In the genomic region with DNA sequence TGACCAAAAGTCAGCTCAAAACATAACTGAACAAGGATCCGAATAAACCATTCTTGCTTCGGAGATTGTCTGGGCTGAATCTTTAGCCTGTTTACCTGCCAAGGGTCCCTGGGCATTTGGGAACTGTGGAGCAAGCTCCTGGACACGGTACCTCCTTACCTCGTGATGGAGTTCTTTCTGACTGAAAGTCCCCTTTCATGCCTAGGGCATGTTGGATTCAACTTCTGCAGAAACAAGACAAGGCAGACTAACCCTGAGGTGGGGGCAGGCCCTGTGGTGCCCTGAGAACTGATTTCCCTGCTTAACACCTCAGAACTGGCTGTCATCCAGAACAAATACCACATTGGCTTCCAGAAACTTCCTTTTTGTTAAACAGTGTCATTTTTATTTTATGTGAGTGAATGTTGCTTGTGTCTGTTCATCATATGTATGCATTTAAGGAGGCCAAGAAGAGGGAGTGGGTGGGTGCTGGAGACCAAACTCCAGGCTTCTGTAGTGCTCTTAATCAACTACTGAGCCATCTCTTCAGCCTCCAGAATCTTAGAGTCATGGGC, we compare ENCODE assay signal across 20 mouse cellular contexts. TPM values are rescaled to one million over a fixed set of nuclear protein-coding genes. Genes with fewer than 3 reads are reported as not detected.
A peak's percentile ranks its signal among the peaks of the same experiment; 100 is the strongest.
DNase-seq lines count a peak whose midpoint lies in the region; TF ChIP-seq lines count a peak whose summit lies in the region.
"Had no signal": no experiment of that assay in that cellular context is flagged by ENCODE, and none has a peak within 500 bp of the region (broad histone marks: within the 10 kb centered on the region; RNA-seq: fewer than 3 reads in every experiment).

No protein-coding gene starts in this region.

- no peak for TF ChIP-seq CTCF in ES-Bruce4 (IDR thresholded peaks at IDR 0.05; ENCODE audit: low read depth, low read length)
- TF ChIP-seq CTCF in gastrocnemius, adult 2 months (IDR thresholded peaks at IDR 0.05) = no peak

- TF ChIP-seq POLR2A in ES-Bruce4 (IDR thresholded peaks at IDR 0.05; ENCODE audit: insufficient read depth, low read length) = no peak

- no peaks in the 10 kb centered on the region for H3K9me3 ChIP-seq in heart, embryonic 10.5 days
- no peaks in the 10 kb centered on the region for H3K9me3 ChIP-seq in ES-Bruce4 (replicated peaks; ENCODE audit: control insufficient read depth, insufficient read depth, low read length, poor library complexity, severe bottlenecking)
- H3K9me3 ChIP-seq: embryonic facial prominence, embryonic 15.5 days; forebrain, embryonic 15.5 days; heart, embryonic 15.5 days; hindbrain, embryonic 10.5 days; intestine, embryonic 15.5 days had no signal

- H3K27me3 ChIP-seq in heart, embryonic 10.5 days (ENCODE audit: insufficient read depth, poor library complexity, severe bottlenecking) = no peaks in the 10 kb centered on the region
- H3K27me3 ChIP-seq in ES-Bruce4 (ENCODE audit: control insufficient read depth, insufficient read depth, low read length, poor library complexity, severe bottlenecking) = no peaks in the 10 kb centered on the region
- H3K27me3 ChIP-seq: embryonic facial prominence, embryonic 15.5 days; forebrain, embryonic 15.5 days; heart, embryonic 15.5 days; intestine, embryonic 15.5 days; Patski had no signal

- 98% methylated on average over 4 of the region's 4 CpGs for WGBS in heart, embryonic 10.5 days

- peaks cover 56% of the 10 kb centered on the region for H3K36me3 ChIP-seq in heart, embryonic 10.5 days
- peaks cover 27% of the 10 kb centered on the region for H3K36me3 ChIP-seq in ES-Bruce4 (ENCODE audit: control insufficient read depth, insufficient read depth, low read length, poor library complexity, severe bottlenecking)

- no peak overlapping the region for H3K4me3 ChIP-seq in heart, embryonic 10.5 days
- H3K4me3 ChIP-seq in ES-Bruce4 (ENCODE audit: low read depth, low read length) = no peak overlapping the region
- no peak overlapping the region for H3K4me3 ChIP-seq in gastrocnemius, adult 2 months
- H3K4me3 ChIP-seq: embryonic facial prominence, embryonic 15.5 days; forebrain, embryonic 15.5 days; heart, embryonic 15.5 days; hindbrain, embryonic 10.5 days; intestine, embryonic 15.5 days had no signal

- peaks cover 25% of the 10 kb centered on the region for H3K4me1 ChIP-seq in heart, embryonic 10.5 days
- no peaks in the 10 kb centered on the region for H3K4me1 ChIP-seq in ES-Bruce4 (ENCODE audit: control insufficient read depth, insufficient read depth, low read length)

- peak; percentile 51 for DNase-seq in cerebellum, adult 11-12 months
- DNase-seq in cerebellum, postnatal 4 days (ENCODE audit: low spot score in 2 of 2) = no peak
- DNase-seq in heart, embryonic 10.5 days (ENCODE audit: low spot score) = peak; percentile 65
- no peak for DNase-seq in heart, postnatal 14 days
- DNase-seq in gastrocnemius, adult 2 months = no peak
- no peak for DNase-seq in kidney, postnatal 36 days
- DNase-seq: adrenal gland, adult 2 months; adrenal gland, postnatal 25 days; embryo, embryonic 11 days; gastrocnemius, postnatal 10 days; heart, adult 18-20 months; kidney, adult 18-20 months had no signal

- intact Hi-C loops in heart, postnatal 14 days (cut with DNase I) = no loop called here
- intact Hi-C loops in gastrocnemius, adult 2 months (cut with DNase I) = no loop called here

- TF ChIP-seq EP300 in ES-Bruce4 (IDR thresholded peaks at IDR 0.05; ENCODE audit: insufficient read depth, low read depth, low read length) = no peak

- no peak overlapping the region for H3K9ac ChIP-seq in ES-Bruce4 (ENCODE audit: low read depth, poor library complexity, severe bottlenecking)
- H3K9ac ChIP-seq: embryonic facial prominence, embryonic 15.5 days; forebrain, embryonic 15.5 days; heart, embryonic 15.5 days; hindbrain, embryonic 14.5 days; intestine, embryonic 15.5 days had no signal

- H3K27ac ChIP-seq in heart, embryonic 10.5 days = no peak overlapping the region
- H3K27ac ChIP-seq in ES-Bruce4 (ENCODE audit: insufficient read depth, low read length) = peak overlapping the region; percentile 52; the same call in 1 of the 2 replicates
- no peak overlapping the region for H3K27ac ChIP-seq in gastrocnemius, adult 2 months
- H3K27ac ChIP-seq: embryonic facial prominence, embryonic 15.5 days; forebrain, embryonic 15.5 days; heart, embryonic 15.5 days; hindbrain, embryonic 10.5 days; hindbrain, embryonic 14.5 days; intestine, embryonic 15.5 days had no signal

RNA-seq across cellular contexts. Expression of gene Ccdc74a, which starts 2.8 kb away (rescaled TPM):
- polyA plus RNA-seq in heart, embryonic 10.5 days (2016; fragmentation: Nextera tagmentation; extraction: Ambion mirVana) = 4.4 and 5.8 TPM in 2 replicates
- 1 to 10 TPM in 1 of 2 experiments, under 1 TPM in 1; 0.72 to 1.2 TPM for total RNA-seq in heart, postnatal 14 days (2021)
- polyA plus RNA-seq in ES-Bruce4 (2011; ENCODE audit: insufficient read depth, insufficient read length, low read depth, missing spikeins) = 1.6 and 2.7 TPM in 2 replicates
- total RNA-seq in gastrocnemius, adult 2 months (2021) = under 1 TPM; 0.61 to 0.78 TPM

RNA-seq across cellular contexts. Expression of gene Smpd4, which starts 24.4 kb away (rescaled TPM):
- polyA plus RNA-seq in heart, embryonic 10.5 days (2016; fragmentation: Nextera tagmentation; extraction: Ambion mirVana) = 39.1 and 44.2 TPM in 2 replicates
- 10 to 100 TPM; 18.7 to 21.2 TPM for total RNA-seq in heart, postnatal 14 days (2021)
- 97.7 and 104 TPM in 2 replicates for polyA plus RNA-seq in ES-Bruce4 (2011; ENCODE audit: insufficient read depth, insufficient read length, low read depth, missing spikeins)
- 10 to 100 TPM; 10.8 to 11.2 TPM for total RNA-seq in gastrocnemius, adult 2 months (2021)

Comparison
In these comparisons a context has a peak if more than half of its experiments do, and no peak if none do; other contexts are left out.
1. DNase-seq: peak in cerebellum, adult 11-12 months (single experiment) and heart, embryonic 10.5 days (single experiment); none in cerebellum, postnatal 4 days (0 of 2), heart, postnatal 14 days (0 of 2), gastrocnemius, adult 2 months (single experiment) and kidney, postnatal 36 days (0 of 2).